Mouse (Mus musculus) neutrophil, adult 5-6 weeks (primary cell): ENCODE measurements around the gene Kcnn3. TPM values are rescaled to one million over a fixed set of nuclear protein-coding genes. Genes with fewer than 3 reads are reported as not detected.

Experiments used
- ATAC-seq: fragments of 151-379, 151-347 bp; 2 replicates; pipeline ENCODE4 v1.8.0; 2017; ENCODE audit warnings: mild to moderate bottlenecking, moderate TSS enrichment; ENCODE audit not compliant: insufficient number of reproducible peaks, poor library complexity, low FRiP score, severe bottlenecking; ENCODE audit errors: extremely low read depth
- total RNA-seq: library from RNA; stranded (forward); fragments of 200-1000 nt; gene quantifications from 2 replicates; pipeline ENCODE4 v1.2.3, GENCODE M21; 2017

Gene Kcnn3
- total RNA-seq, 1 experiment from 2014 or later, result not detected

GRCm38 (mm10) chr3:89643391-89643790, 123.4 kb downstream of the Kcnn3 start:
- no peak for ATAC-seq

GRCm38 (mm10) chr3:89646813-89647255, 126.9 kb downstream of the Kcnn3 start:
- ATAC-seq, result no peak

- no peak for ATAC-seq
Observed at GRCm38 (mm10) chr3:89647268-89647874, 127.4 kb downstream of the Kcnn3 start.

GRCm38 (mm10) chr3:89649890-89650289, 129.9 kb downstream of the Kcnn3 start:
- no peak for ATAC-seq

- ATAC-seq, result no peak
Observed at GRCm38 (mm10) chr3:89653231-89653954, 133.4 kb downstream of the Kcnn3 start.

GRCm38 (mm10) chr3:89657092-89657491, 137.1 kb downstream of the Kcnn3 start:
- no peak for ATAC-seq

GRCm38 (mm10) chr3:89658457-89658856, 138.5 kb downstream of the Kcnn3 start:
- no peak for ATAC-seq

GRCm38 (mm10) chr3:89659938-89660620, 140.1 kb downstream of the Kcnn3 start:
- no peak for ATAC-seq

- ATAC-seq, result no peak
Observed at GRCm38 (mm10) chr3:89664808-89665207, 144.8 kb downstream of the Kcnn3 start.

- ATAC-seq, result no peak
Observed at GRCm38 (mm10) chr3:89667131-89667530, 147.2 kb downstream of the Kcnn3 start.

GRCm38 (mm10) chr3:89671334-89671733, 151.4 kb downstream of the Kcnn3 start:
- no peak for ATAC-seq

GRCm38 (mm10) chr3:89672573-89673317, 152.8 kb downstream of the Kcnn3 start:
- ATAC-seq, result no peak

GRCm38 (mm10) chr3:89677617-89678016, 157.7 kb downstream of the Kcnn3 start:
- ATAC-seq, result no peak

GRCm38 (mm10) chr3:89686031-89686430, 166.1 kb downstream of the Kcnn3 start:
- no peak for ATAC-seq

- peak; percentile 55; the same call in 1 of the 2 replicates for ATAC-seq
Observed at GRCm38 (mm10) chr3:89688694-89689581, 169.0 kb downstream of the Kcnn3 start.

- no peak for ATAC-seq
Observed at GRCm38 (mm10) chr3:89691776-89692175, 171.8 kb downstream of the Kcnn3 start.

GRCm38 (mm10) chr3:89696152-89696821, 176.3 kb downstream of the Kcnn3 start:
- ATAC-seq, result no peak

GRCm38 (mm10) chr3:89698958-89699357, 179.0 kb downstream of the Kcnn3 start:
- ATAC-seq, result no peak
